Mouse (Mus musculus) hindbrain, embryonic 13.5 days (tissue): Measurements from ENCODE around the gene Nfib. TPM values are rescaled to one million over a fixed set of nuclear protein-coding genes. Genes with fewer than 3 reads are reported as not detected.

Experiments used
- ATAC-seq: fragments of 200-750 bp; cut with Nextera tagmentation; 2 replicates; pipeline ENCODE4 v1.8.0; 2017; ENCODE audit warnings: moderate TSS enrichment; ENCODE audit not compliant: low FRiP score
- H3K27ac ChIP-seq: fragments of 300-500 bp; sonication (generic); 2 replicates; pipeline ENCODE4 v1.5.1; 2015; ENCODE audit warnings: inconsistent platforms, mild to moderate bottlenecking, moderate library complexity
- H3K27me3 ChIP-seq: fragments of 300-500 bp; sonication (generic); 2 replicates; pipeline ENCODE4 v1.6.1; 2015; ENCODE audit warnings: mild to moderate bottlenecking, inconsistent platforms
- H3K36me3 ChIP-seq: fragments of 300-500 bp; sonication (generic); 2 replicates; pipeline ENCODE4 v1.6.1; 2015; ENCODE audit warnings: mild to moderate bottlenecking, inconsistent platforms
- H3K4me1 ChIP-seq: fragments of 300-500 bp; sonication (generic); replicated peaks from 2 replicates; pipeline ENCODE4 v1.6.1; 2015; ENCODE audit warnings: inconsistent platforms
- H3K4me2 ChIP-seq: fragments of 300-500 bp; sonication (generic); 2 replicates; pipeline ENCODE4 v1.6.1; 2015; ENCODE audit warnings: inconsistent platforms, mild to moderate bottlenecking, moderate library complexity
- H3K4me3 ChIP-seq: fragments of 300-500 bp; sonication (generic); 2 replicates; pipeline ENCODE4 v1.5.1; 2015; ENCODE audit warnings: mild to moderate bottlenecking, inconsistent platforms
- H3K9ac ChIP-seq: fragments of 300-500 bp; sonication (generic); 2 replicates; pipeline ENCODE4 v1.6.1; 2015; ENCODE audit warnings: mild to moderate bottlenecking, inconsistent platforms
- H3K9me3 ChIP-seq: fragments of 300-500 bp; sonication (generic); 2 replicates; pipeline ENCODE4 v1.6.1; 2016; ENCODE audit warnings: inconsistent platforms
- WGBS: fragments of 180-500 bp; shearing (Covaris S2); methylation state at CpG from one replicate; pipeline ENCODE4 v1.1.7; 2015; 5-methylcytosine and 5-hydroxymethylcytosine counted together
- polyA plus RNA-seq: library from polyadenylated mRNA; unstranded; fragments of >200 nt; fragmentation: Nextera tagmentation; extraction: Ambion mirVana; gene quantifications from 2 replicates; pipeline ENCODE4 v1.2.1, GENCODE M21; 2015

Nfib gene
- polyA plus RNA-seq, 1 experiment from 2014 or later: 107 TPM

GRCm38 (mm10) chr4:82456323-82456713, 249.2 kb downstream of the Nfib start:
- ATAC-seq: no peak
- no peak overlapping the region for H3K4me2 ChIP-seq
- peaks cover 41% of the 10 kb centered on the region for H3K4me1 ChIP-seq
- H3K27ac ChIP-seq: no peak overlapping the region
- no peaks in the 10 kb centered on the region for H3K36me3 ChIP-seq
- 70% methylated on average over 3 of the region's 3 CpGs for WGBS
- no peak overlapping the region for H3K4me3 ChIP-seq
- no peaks in the 10 kb centered on the region for H3K27me3 ChIP-seq
- H3K9ac ChIP-seq: no peak overlapping the region
- H3K9me3 ChIP-seq: no peaks in the 10 kb centered on the region

GRCm38 (mm10) chr4:82455617-82456322, 249.8 kb downstream of the Nfib start:
- H3K4me3 ChIP-seq: no peak overlapping the region
- no peak for ATAC-seq
- H3K27me3 ChIP-seq: no peaks in the 10 kb centered on the region
- H3K27ac ChIP-seq: no peak overlapping the region
- no peaks in the 10 kb centered on the region for H3K36me3 ChIP-seq
- WGBS: 95% methylated on average over 8 of the region's 8 CpGs
- H3K9me3 ChIP-seq: no peaks in the 10 kb centered on the region
- H3K4me2 ChIP-seq: no peak overlapping the region
- H3K4me1 ChIP-seq: peaks cover 41% of the 10 kb centered on the region
- H3K9ac ChIP-seq: no peak overlapping the region

- no peak overlapping the region for H3K27ac ChIP-seq
- H3K4me1 ChIP-seq: peaks cover 41% of the 10 kb centered on the region
- 90% methylated on average over 4 of the region's 4 CpGs for WGBS
- H3K9ac ChIP-seq: no peak overlapping the region
- no peak for ATAC-seq
- H3K4me3 ChIP-seq: no peak overlapping the region
- H3K27me3 ChIP-seq: no peaks in the 10 kb centered on the region
- no peaks in the 10 kb centered on the region for H3K9me3 ChIP-seq
- no peak overlapping the region for H3K4me2 ChIP-seq
- H3K36me3 ChIP-seq: no peaks in the 10 kb centered on the region
Measured at GRCm38 (mm10) chr4:82454989-82455388, 250.6 kb downstream of the Nfib start.

GRCm38 (mm10) chr4:82453341-82453740, 252.2 kb downstream of the Nfib start:
- Histone ChIP-seq H3K27me3 (no peaks in the 10 kb centered on the region), H3K4me3 (no peak overlapping the region), H3K4me1 (peaks cover 48% of the 10 kb centered on the region), H3K27ac (no peak overlapping the region), H3K36me3 (no peaks in the 10 kb centered on the region), H3K9ac (no peak overlapping the region), H3K4me2 (no peak overlapping the region), H3K9me3 (no peaks in the 10 kb centered on the region)
- no peak for ATAC-seq

DNA sequence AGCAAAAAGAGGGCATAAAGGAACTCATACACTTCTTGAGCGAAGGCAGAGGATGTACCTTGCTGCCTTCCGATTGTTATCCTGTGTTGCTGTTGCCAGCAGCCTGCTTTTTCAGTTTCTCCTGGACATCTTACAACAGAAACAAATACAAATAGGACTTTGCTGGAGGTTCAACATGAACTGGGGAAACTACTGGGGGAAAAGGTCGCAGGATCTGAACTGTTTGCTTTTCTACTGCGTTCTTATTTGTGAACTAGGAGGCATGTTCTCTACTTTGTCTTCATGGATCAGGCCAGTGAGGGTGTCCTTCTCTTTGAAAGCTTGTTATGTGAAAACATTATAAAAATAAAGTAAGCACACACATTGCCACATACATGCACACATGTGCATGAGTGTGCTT, 252.6 kb downstream of the Nfib start:
- Histone ChIP-seq H3K27ac (no peak overlapping the region), H3K36me3 (no peaks in the 10 kb centered on the region), H3K27me3 (no peaks in the 10 kb centered on the region), H3K4me2 (no peak overlapping the region), H3K4me1 (peaks cover 51% of the 10 kb centered on the region), H3K4me3 (no peak overlapping the region), H3K9ac (no peak overlapping the region), H3K9me3 (no peaks in the 10 kb centered on the region)
- WGBS: 88% methylated on average over 4 of the region's 4 CpGs
- no peak for ATAC-seq

DNA sequence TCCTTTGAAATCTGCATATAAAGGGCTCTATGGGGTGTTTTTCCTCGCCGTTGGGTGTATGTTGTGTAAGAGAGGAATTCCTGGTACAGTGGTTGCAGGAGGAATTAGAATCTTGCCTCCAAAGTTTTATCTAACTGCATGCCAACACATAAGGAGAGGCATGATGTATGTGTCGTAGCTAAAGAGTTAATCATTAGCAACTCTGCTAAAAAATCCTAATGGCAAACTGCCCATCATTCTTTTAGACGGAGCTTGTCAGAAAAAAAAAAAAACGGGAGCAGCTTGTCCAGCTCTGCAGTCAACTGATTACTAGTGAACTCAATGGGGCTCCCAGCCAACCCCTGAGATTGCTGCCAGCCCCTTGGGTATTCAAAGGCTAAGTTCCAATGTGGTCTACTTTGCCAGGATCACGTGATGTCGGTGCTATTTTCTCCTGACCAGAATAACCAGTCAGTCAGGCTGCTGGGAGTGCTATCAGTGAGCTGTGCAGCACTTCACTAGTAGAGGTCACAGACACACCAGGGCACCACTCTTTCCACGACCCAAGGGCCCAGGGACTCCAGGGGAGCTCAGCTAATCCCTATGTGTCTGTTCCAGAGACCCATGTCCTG, 258.4 kb downstream of the Nfib start:
- 12% methylated on average over 8 of the region's 8 CpGs for WGBS
- Histone ChIP-seq H3K27ac (peak overlapping the region; percentile 50), H3K9ac (no peak overlapping the region), H3K9me3 (no peaks in the 10 kb centered on the region), H3K4me3 (no peak overlapping the region), H3K4me1 (peaks cover 45% of the 10 kb centered on the region), H3K27me3 (no peaks in the 10 kb centered on the region), H3K36me3 (no peaks in the 10 kb centered on the region), H3K4me2 (no peak overlapping the region)
- ATAC-seq: peak; percentile 78

DNA sequence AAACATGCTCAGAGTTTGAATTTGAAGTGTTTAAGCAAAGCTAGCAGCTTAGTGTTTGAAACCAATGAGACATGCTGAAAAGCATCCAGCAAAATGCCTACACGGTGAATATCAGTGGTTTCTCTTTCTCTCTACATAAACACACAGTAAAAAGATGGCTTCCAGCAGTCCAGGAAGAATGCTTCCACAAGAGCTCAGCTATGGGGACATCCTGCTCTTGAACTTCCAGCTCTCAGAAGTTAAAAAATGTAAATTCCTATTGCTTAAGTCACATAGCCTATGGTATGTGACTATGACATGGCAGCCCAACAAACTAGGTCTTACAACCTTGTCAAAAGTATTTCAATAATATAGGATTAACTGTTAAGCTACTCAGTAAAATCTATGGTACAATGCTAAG, 261.5 kb downstream of the Nfib start:
- Histone ChIP-seq H3K9ac (no peak overlapping the region), H3K9me3 (no peaks in the 10 kb centered on the region), H3K4me1 (peaks cover 50% of the 10 kb centered on the region), H3K36me3 (no peaks in the 10 kb centered on the region), H3K4me3 (no peak overlapping the region), H3K27me3 (no peaks in the 10 kb centered on the region), H3K4me2 (no peak overlapping the region), H3K27ac (no peak overlapping the region)
- WGBS: 83% methylated on average over 1 of the region's 1 CpGs
- no peak for ATAC-seq

DNA sequence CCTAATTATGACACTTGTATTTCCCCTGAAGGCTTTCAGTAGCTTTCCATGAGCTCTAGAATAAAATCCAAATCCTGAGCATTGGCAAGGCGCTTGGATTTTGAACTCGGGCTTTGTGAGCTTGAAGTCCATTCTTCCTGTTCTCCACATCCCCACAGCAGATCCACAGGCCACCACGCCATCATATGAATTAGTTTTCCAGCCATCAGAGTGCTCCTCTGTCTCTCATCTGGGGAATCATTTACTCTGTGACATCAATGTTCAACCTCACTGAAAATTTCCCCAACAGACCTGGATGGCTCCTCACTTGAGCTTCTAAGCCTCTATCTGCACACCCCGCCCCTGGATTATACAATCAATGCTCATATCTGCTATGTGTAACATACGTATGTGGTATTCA, 262.1 kb downstream of the Nfib start:
- Histone ChIP-seq H3K4me2 (no peak overlapping the region), H3K9ac (no peak overlapping the region), H3K4me1 (peaks cover 48% of the 10 kb centered on the region), H3K9me3 (no peaks in the 10 kb centered on the region), H3K27me3 (no peaks in the 10 kb centered on the region), H3K4me3 (no peak overlapping the region), H3K27ac (no peak overlapping the region), H3K36me3 (no peaks in the 10 kb centered on the region)
- WGBS: 96% methylated on average over 5 of the region's 5 CpGs
- ATAC-seq: no peak

- 84% methylated on average over 5 of the region's 5 CpGs for WGBS
- ATAC-seq: no peak
Measured at GRCm38 (mm10) chr4:82443003-82443402, 262.5 kb downstream of the Nfib start.

DNA sequence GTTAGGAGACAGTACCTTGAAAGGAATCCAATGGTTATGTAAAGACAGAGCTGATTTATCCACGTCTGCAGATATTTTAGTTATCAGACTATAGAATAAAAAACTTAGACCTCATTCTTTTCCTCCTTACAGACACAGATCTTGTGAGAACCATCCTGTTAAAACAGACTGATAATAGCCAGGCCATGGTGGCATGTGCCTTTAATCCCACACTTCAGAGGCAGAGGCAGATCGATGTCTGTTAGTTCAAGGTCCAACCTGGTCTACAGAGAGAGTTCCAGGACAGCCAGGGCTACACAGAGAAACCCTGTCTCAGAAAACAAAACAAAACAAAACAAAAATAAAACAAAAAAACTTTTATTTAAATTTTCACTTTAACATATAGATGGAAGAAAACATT, 264.9 kb downstream of the Nfib start:
- Histone ChIP-seq H3K9me3 (no peaks in the 10 kb centered on the region), H3K9ac (no peak overlapping the region)

More at GRCm38 (mm10) chr4:82443003-82443402, 262.5 kb downstream of the Nfib start:
- H3K36me3 ChIP-seq: no peaks in the 10 kb centered on the region
- H3K4me1 ChIP-seq: peaks cover 50% of the 10 kb centered on the region
- no peak overlapping the region for H3K4me3 ChIP-seq
- H3K27me3 ChIP-seq: no peaks in the 10 kb centered on the region
- H3K4me2 ChIP-seq: no peak overlapping the region
- no peak overlapping the region for H3K9ac ChIP-seq
- no peak overlapping the region for H3K27ac ChIP-seq
- no peaks in the 10 kb centered on the region for H3K9me3 ChIP-seq

GRCm38 (mm10) chr4:82439813-82440212, 265.7 kb downstream of the Nfib start:
- H3K9me3 ChIP-seq: no peaks in the 10 kb centered on the region
- no peak overlapping the region for H3K4me3 ChIP-seq
- no peak overlapping the region for H3K9ac ChIP-seq
- H3K27ac ChIP-seq: no peak overlapping the region
- 53% methylated on average over 8 of the region's 8 CpGs for WGBS
- H3K4me2 ChIP-seq: no peak overlapping the region
- peaks cover 62% of the 10 kb centered on the region for H3K4me1 ChIP-seq
- no peak for ATAC-seq
- no peaks in the 10 kb centered on the region for H3K27me3 ChIP-seq
- no peaks in the 10 kb centered on the region for H3K36me3 ChIP-seq

More for the DNA sequence above, 264.9 kb downstream of the Nfib start:
- Histone ChIP-seq H3K4me1 (peaks cover 55% of the 10 kb centered on the region), H3K4me2 (no peak overlapping the region), H3K4me3 (no peak overlapping the region), H3K36me3 (no peaks in the 10 kb centered on the region), H3K27me3 (no peaks in the 10 kb centered on the region), H3K27ac (no peak overlapping the region)
- WGBS: 90% methylated on average over 2 of the region's 2 CpGs
- ATAC-seq: no peak

DNA sequence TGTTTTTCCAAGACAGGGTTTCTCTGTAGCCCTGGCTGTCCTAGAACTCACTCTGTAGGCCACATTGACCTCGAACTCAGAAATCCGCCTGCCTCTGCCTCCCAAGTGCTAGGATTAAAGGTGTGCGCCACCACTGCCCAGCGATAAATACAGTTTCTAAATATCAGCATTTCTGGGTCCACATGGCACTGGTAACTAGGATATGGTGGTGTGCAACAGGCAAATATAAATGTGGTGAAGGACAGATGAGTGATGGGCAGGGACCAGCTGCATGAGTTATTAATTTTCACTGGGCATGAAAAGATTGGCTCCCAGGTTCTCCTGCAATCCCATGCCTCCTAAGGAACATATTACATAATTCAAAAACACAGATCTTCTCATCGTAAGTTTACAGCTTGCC, 266.9 kb downstream of the Nfib start:
- no peak overlapping the region for H3K9ac ChIP-seq
- H3K4me3 ChIP-seq: no peak overlapping the region
- no peak for ATAC-seq
- H3K36me3 ChIP-seq: no peaks in the 10 kb centered on the region
- H3K27ac ChIP-seq: no peak overlapping the region
- peaks cover 70% of the 10 kb centered on the region for H3K4me1 ChIP-seq
- H3K9me3 ChIP-seq: no peaks in the 10 kb centered on the region
- 97% methylated on average over 5 of the region's 5 CpGs for WGBS
- no peaks in the 10 kb centered on the region for H3K27me3 ChIP-seq
- no peak overlapping the region for H3K4me2 ChIP-seq
